ENCODE assay signal across 9 mouse cellular contexts in genomic region chr11:118220561-118221262, GRCm38 (mm10). TPM values are rescaled to one million over a fixed set of nuclear protein-coding genes. Genes with fewer than 3 reads are reported as not detected.
DNase-seq lines count a peak whose midpoint lies in the region; ATAC-seq lines count a peak whose summit lies in the region.
"Had no signal": no experiment of that assay in that cellular context is flagged by ENCODE, and none has a peak within 500 bp of the region (broad histone marks: within the 10 kb centered on the region; RNA-seq: fewer than 3 reads in every experiment).

No protein-coding gene starts in this region.

- no peaks in the 10 kb centered on the region for H3K27me3 ChIP-seq in hindbrain, embryonic 16.5 days (replicated peaks; ENCODE audit: control insufficient read depth, insufficient read depth, low read length)
- H3K27me3 ChIP-seq in hindbrain, embryonic 12.5 days = no peaks in the 10 kb centered on the region
- no peaks in the 10 kb centered on the region for H3K27me3 ChIP-seq in midbrain, embryonic 15.5 days (replicated peaks)
- H3K27me3 ChIP-seq: lung, embryonic 15.5 days had no signal

- H3K36me3 ChIP-seq in hindbrain, embryonic 16.5 days (ENCODE audit: control insufficient read depth, insufficient read depth, low read length) = no peaks in the 10 kb centered on the region
- H3K36me3 ChIP-seq in hindbrain, embryonic 12.5 days = no peaks in the 10 kb centered on the region
- H3K36me3 ChIP-seq in midbrain, embryonic 15.5 days (replicated peaks) = no peaks in the 10 kb centered on the region
- H3K36me3 ChIP-seq: lung, embryonic 15.5 days had no signal

- peak; percentile 81 to 82 for DNase-seq in B cell, adult 2 months
- peak; percentile 52 for DNase-seq in ES-CJ7 (ENCODE audit: low read depth, low spot score)
- DNase-seq in cerebellum, postnatal 25 days = peak; percentile 62 to 81
- DNase-seq in kidney, postnatal 14 days = peak; percentile 77
- peak; percentile 90 for DNase-seq in naive thymus-derived CD4-positive, alpha-beta T cell, adult 2 months (ENCODE audit: low read depth)

- 22% methylated on average over 7 of the region's 7 CpGs for WGBS in hindbrain, embryonic 16.5 days
- 25% methylated on average over 7 of the region's 7 CpGs for WGBS in hindbrain, embryonic 12.5 days
- WGBS in midbrain, embryonic 15.5 days = 25% methylated on average over 7 of the region's 7 CpGs

- peaks cover 5% of the 10 kb centered on the region for H3K4me1 ChIP-seq in hindbrain, embryonic 16.5 days (ENCODE audit: control insufficient read depth, insufficient read depth, low read depth, low read length)
- peaks cover 4% of the 10 kb centered on the region for H3K4me1 ChIP-seq in hindbrain, embryonic 12.5 days
- peaks cover 3% of the 10 kb centered on the region; the same call in 1 of the 2 replicates for H3K4me1 ChIP-seq in midbrain, embryonic 15.5 days

- ATAC-seq in hindbrain, embryonic 16.5 days = peak; percentile 70; the same call in 1 of the 2 replicates
- ATAC-seq in hindbrain, embryonic 12.5 days (ENCODE audit: low FRiP score) = no peak
- ATAC-seq in midbrain, embryonic 15.5 days (replicated peaks) = no peak

- H3K9ac ChIP-seq in hindbrain, embryonic 16.5 days (ENCODE audit: low read depth, low read length) = no peak overlapping the region
- H3K9ac ChIP-seq in hindbrain, embryonic 12.5 days = no peak overlapping the region
- no peak overlapping the region for H3K9ac ChIP-seq in midbrain, embryonic 15.5 days
- H3K9ac ChIP-seq: lung, embryonic 15.5 days had no signal

- no peak overlapping the region; the same call in 1 of the 2 replicates for H3K27ac ChIP-seq in hindbrain, embryonic 16.5 days (ENCODE audit: low read depth, low read length)
- no peak overlapping the region for H3K27ac ChIP-seq in hindbrain, embryonic 12.5 days
- no peak overlapping the region for H3K27ac ChIP-seq in midbrain, embryonic 15.5 days
- H3K27ac ChIP-seq: lung, embryonic 15.5 days had no signal

- H3K4me2 ChIP-seq in hindbrain, embryonic 16.5 days (ENCODE audit: low read length) = no peak overlapping the region
- H3K4me2 ChIP-seq in hindbrain, embryonic 12.5 days (replicated peaks) = no peak overlapping the region
- H3K4me2 ChIP-seq in midbrain, embryonic 15.5 days = no peak overlapping the region
- H3K4me2 ChIP-seq: lung, embryonic 15.5 days had no signal

- H3K4me3 ChIP-seq in hindbrain, embryonic 16.5 days (ENCODE audit: low read length) = no peak overlapping the region
- H3K4me3 ChIP-seq in hindbrain, embryonic 12.5 days = no peak overlapping the region
- H3K4me3 ChIP-seq in midbrain, embryonic 15.5 days = no peak overlapping the region
- H3K4me3 ChIP-seq: lung, embryonic 15.5 days had no signal

- H3K9me3 ChIP-seq in hindbrain, embryonic 16.5 days (ENCODE audit: control insufficient read depth, low read length) = no peaks in the 10 kb centered on the region
- no peaks in the 10 kb centered on the region for H3K9me3 ChIP-seq in hindbrain, embryonic 12.5 days (replicated peaks)
- H3K9me3 ChIP-seq in midbrain, embryonic 15.5 days = no peaks in the 10 kb centered on the region
- H3K9me3 ChIP-seq: lung, embryonic 15.5 days had no signal

RNA-seq across cellular contexts. Expression of gene Cyth1, which starts 27.7 kb away (rescaled TPM):
- polyA plus RNA-seq in hindbrain, embryonic 16.5 days (2015; fragmentation: Nextera tagmentation; extraction: Ambion mirVana) = 19.7 and 23.3 TPM in 2 replicates
- polyA plus RNA-seq in hindbrain, embryonic 12.5 days (2016; fragmentation: Nextera tagmentation; extraction: Ambion mirVana) = 29.0 and 33.5 TPM in 2 replicates
- 28.5 and 30.2 TPM in 2 replicates for polyA plus RNA-seq in midbrain, embryonic 15.5 days (2015; fragmentation: Nextera tagmentation; extraction: Ambion mirVana)
